Mouse (Mus musculus): Measurements from ENCODE around the gene Gng12.

DNA sequence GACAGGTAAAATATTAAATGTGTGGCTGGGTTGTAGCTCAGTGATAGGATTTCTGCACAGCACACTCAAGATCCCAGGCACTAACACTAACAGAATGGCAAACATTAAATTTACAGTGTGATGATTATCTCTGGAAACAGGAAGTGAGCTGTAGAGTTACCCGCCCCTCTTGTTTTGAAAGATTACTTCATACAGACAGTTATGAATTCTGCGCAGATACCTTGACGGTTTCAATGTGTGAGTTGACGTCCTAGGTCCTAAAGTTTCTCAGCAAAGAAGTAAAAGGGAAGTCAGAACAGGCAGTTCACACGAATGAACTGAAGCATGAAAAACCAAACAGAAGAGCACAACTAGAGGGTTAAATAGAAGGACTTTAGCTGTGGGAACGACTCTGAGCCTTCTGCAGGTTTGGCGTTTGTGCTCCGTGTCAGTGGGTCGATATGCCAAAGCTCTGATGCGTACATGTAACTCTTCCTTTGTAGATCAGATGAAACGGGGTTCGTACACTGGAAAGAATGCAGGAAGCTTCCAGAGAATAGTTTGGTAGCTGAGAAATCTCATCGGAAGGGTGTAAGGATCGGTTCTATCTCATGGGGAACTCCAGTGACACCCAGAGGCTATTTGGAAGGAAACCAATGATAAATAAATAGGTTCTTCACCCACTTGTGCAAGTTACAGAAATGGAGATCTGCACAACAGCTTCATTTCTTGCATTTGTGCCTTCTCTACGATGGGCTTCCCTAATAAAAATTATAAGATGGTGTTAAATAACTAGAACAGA lies 160.1 kb downstream of the Gng12 start:
- TF ChIP-seq EP300 (IDR thresholded peaks at IDR 0.05; ENCODE audit: insufficient read depth, low read depth, low read length) = no peak
- no peak for TF ChIP-seq POLR2A (IDR thresholded peaks at IDR 0.05; ENCODE audit: insufficient read depth, low read depth, low read length)
- TF ChIP-seq CTCF (IDR thresholded peaks at IDR 0.05) = no peak

All from heart, adult 2 months (tissue).